Mouse (Mus musculus) right cerebral cortex, postnatal 14 days (tissue): Measurements from ENCODE around the gene Defa22.
"Not testable (repeated sequence)": the region's sequence is repeated elsewhere in the genome, so short reads cannot be mapped to it uniquely, and the experiment has no call there.

ENCODE experiments used
- DNase-seq: peaks from one replicate; pipeline ENCODE4 v3.0.0; 2022

Defa22 gene

DNA sequence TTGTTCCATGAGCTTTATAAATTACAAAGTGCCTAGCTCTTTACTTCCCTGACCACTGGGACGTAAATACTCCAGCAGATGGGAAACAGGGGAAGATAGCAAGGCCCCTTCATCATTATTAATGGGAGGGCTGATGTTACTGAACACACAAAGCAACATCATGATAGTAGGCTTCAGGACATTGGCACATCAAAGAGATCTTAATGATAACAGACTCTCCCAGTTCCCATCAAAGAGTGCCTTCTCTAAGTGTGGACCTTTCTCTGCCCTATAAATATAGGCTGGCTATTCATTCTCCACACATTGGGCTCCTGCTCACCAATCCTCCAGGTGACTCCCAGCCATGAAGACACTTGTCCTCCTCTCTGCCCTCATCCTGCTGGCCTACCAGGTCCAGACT lies at the start of gene Defa22:
TSS of gene Defa22 (plus strand) at position 301 of the 400 bp plus-strand sequence.
- DNase-seq = not testable (repeated sequence)

DNA sequence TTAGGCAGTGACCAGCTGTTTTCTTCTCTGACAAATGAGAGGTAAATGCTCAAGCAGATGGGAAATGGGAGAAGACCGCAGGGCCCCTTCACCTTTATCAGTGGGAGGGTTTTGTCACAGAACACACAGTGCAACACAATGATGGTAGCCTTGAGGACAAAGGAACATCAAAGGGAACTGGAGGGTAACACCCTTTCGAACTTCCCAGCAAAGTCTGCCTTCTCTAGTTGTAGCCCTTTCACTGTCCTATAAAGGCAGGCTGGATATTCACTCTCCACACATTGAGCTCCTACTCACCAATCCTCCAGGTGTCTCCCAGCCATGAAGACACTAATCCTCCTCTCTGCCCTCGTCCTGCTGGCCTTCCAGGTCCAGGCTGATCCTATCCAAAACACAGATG lies 27.7 kb upstream of the Defa22 start, which contains the start of gene Defa30:
TSS of gene Defa30 (plus strand) at position 301 of the 400 bp plus-strand sequence.
- not testable (repeated sequence) for DNase-seq

DNA sequence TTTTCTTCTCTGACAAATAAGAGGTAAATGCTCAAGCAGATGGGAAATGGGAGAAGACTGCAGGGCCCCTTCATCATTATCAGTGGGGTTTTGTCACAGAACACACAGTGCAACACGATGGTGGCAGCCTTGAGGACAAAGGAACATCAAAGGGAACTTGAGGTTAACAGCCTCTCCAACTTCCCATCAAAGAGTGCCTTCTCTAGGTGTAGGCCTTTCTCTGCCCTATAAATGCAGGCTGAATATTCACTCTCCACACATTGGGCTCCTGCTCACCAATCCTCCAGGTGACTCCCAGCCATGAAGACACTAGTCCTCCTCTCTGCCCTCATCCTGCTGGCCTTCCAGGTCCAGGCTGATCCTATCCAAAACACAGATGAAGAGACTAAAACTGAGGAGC lies 29.2 kb downstream of the Defa22 start, which contains the start of gene Defa31:
TSS of gene Defa31 (plus strand) at position 301 of the 400 bp plus-strand sequence.
- not testable (repeated sequence) for DNase-seq

DNA sequence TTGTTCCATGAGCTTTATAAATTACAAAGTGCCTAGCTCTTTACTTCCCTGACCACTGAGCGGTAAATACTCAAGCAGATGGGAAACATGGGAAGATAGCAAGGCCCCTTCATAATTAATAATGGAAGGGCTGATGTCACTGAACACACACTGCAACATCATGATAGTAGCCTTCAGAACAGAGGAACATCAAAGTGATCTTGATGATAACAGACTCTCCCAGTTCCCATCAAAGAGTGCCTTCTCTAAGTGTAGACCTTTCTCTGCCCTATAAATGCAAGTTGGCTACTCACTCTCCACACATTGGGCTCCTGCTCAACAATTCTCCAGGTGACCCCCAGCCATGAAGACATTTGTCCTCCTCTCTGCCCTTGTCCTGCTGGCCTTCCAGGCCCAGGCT lies 39.2 kb downstream of the Defa22 start, which contains the start of gene Gm15293:
TSS of gene Gm15293 (plus strand) at position 301 of the 400 bp plus-strand sequence.
- not testable (repeated sequence) for DNase-seq
